Mouse (Mus musculus) gastrocnemius, postnatal 10 days (tissue): ENCODE measurements at regions not wholly inside any gene's neighbourhood (a gene's known extent, or its start where the extent isn't known, plus 50 kb on each side); places are given as distances from the start of the nearest gene placed in this dataset.

Source experiments
- DNase-seq: peaks from one replicate; pipeline ENCODE4 v3.0.0; 2021; ENCODE audit warnings: mixed read lengths

DNA sequence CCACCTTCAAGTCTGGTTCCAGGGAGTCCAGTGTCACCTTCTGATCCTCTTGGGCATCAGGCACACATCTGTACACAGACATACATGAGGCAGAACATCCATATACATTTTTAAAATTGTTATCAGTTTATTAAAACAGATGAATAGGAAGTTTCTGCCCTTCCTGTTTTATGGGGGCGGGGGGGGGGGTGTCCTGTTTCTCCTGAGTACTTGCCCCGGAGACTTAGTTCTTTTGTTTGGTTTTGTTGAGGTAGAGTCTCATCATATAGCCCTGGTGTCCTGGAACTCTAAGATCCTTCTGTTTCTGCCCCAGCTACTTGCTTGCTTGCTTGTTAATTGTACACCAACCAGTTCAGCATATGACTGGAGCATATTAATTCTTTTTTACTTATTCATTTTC, 85.0 kb upstream of the Xpo1 start:
- DNase-seq = no peak

DNA sequence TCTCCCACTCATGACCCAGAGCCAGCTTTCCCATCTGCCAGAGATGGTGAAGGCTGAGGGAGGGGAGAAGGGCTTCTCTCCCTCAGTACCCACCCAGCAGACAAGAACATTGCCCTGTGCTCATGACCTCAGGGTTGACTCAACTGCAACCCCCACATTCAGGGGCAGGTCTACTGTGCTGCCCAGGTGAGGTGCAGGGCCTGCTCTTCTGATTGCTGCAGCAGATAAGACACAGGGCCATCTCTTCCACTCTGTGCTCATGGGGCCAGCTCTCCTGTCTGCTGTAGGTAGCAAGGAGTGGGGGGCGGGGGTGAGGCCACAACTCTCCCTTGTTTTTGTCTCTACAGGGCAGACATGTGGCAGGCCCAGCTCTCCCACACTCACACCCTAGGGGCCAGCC, 84.1 kb upstream of the Xpo1 start:
- DNase-seq = no peak

DNA sequence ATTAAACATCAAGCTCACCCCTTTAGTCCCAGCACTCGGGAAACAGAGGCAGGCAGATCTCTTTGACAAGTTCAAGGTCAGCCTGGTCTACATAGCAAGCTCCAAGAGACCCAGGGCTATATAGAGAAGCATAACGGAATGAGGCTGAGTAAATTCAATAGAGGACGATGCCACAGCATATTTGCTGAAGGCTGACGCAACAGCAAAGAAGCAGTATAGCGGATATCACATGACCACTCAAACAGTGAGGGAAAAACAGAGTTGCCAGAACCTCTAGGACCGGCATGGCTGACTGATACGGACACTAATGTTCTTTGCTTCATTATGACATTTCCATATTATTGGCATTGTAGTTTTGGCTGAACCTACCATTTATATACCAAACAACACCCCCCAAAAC, 74.2 kb upstream of the Xpo1 start:
- no peak for DNase-seq

DNA sequence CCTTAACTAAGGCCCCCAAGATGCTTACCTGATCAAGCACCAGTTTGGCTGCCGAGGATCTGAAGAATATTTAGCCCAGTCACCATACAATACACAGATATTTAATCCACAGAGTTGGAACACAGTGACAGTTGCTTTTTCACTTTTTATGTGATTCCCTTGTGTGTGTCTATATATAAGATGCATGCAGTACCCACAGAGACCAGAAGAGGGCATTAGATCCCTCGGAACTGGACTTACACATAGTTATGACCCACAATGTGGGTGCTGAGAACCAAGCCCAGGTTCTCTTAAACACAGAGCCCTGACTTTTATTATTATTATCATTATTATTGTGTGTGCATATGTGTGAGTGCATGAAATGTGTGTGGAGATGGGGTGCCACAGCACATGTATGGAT, 70.6 kb upstream of the Xpo1 start:
- no peak for DNase-seq

DNA sequence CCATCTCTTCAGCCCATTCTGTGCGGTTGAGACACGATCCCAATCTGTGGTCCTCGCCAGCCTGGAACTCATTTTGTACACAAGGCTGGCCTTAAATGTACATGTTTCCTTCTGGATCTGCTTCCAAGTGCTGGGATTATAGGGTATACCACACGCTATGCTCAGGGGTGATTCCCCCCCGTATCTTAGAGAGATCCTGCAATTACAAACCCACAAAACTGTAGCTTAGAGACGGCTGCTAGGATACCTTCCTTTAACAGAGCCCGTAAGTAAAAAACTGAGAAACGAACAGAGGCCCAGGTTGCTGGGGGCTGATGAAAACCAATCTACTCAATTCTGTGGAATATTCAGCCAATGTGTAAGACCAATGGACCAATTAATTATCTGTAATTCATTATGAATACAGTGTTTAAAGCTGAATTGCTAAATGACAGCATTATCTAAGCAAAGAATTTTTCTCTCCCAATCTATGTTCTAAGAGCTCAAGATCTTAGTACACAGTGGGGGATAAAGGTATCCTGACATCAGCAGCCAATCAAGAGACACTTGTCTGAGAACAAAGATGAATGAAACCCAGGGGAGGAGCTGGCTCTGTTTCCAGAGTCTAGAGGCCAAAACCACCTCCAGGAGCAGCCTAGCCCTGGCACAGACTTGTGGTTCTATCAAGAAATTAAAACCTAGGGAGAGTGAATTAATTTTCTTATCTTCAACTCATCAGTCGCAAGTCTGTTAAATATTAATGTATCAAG, 54.0 kb upstream of the Xpo1 start:
- DNase-seq = no peak

DNA sequence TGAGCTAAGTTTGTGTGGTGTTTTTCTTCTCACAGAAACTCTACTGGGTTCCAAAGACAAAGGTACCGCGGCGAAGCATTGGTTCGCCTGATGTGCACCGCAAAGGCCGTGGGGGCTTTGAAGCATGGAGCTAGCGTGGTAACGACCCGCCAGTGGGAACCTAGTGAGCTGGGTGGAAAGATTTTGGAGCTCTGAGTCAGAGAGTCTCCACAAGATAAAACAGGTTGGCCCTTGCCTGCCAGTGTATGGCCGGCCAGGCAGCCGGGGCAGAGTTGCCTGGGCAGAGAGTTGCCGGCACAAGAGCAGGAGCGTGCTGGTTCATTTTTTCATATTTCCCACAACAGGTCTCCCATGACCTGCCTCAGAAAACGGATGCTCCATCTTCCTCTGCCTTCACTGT, 52.3 kb upstream of the Xpo1 start:
- no peak for DNase-seq

DNA sequence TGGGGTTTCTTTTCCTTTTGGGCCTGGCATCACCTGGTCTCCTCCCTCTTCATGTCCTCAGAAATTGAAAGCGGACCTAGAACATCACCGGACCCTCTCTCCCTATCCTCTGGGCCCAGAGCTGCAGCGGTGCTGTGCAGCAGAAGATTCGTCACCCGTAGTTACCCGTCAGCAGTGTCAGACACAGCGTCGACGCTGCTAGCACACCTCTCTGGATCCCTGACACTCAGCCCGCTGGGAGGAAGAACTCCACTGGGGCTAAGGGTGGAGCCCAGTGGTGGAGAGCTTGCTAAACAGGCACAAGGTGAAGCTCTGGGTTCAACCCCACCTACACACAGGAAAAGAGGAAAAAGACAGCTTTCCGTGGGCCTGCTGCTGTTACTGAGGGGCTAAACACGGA, 51.8 kb upstream of the Xpo1 start:
- no peak for DNase-seq
